Comparison of ENCODE assay signal across 8 mouse cellular contexts in genomic region chr1:181880752-181881325, GRCm38 (mm10). TPM values are rescaled to one million over a fixed set of nuclear protein-coding genes. Genes with fewer than 3 reads are reported as not detected.
A peak's percentile ranks its signal among the peaks of the same experiment; 100 is the strongest.
DNase-seq lines count a peak whose midpoint lies in the region; ATAC-seq lines count a peak whose summit lies in the region.

No protein-coding gene starts in this region.

- H3K36me3 ChIP-seq in intestine, embryonic 14.5 days (ENCODE audit: control insufficient read depth, insufficient read depth, low read length): no peaks in the 10 kb centered on the region
- no peaks in the 10 kb centered on the region for H3K36me3 ChIP-seq in intestine, embryonic 16.5 days (ENCODE audit: control insufficient read depth, insufficient read depth, low read length)
- H3K36me3 ChIP-seq in embryonic facial prominence, embryonic 10.5 days (replicated peaks): no peaks in the 10 kb centered on the region
- no peaks in the 10 kb centered on the region for H3K36me3 ChIP-seq in liver, embryonic 16.5 days (ENCODE audit: control insufficient read depth, insufficient read depth)

- H3K4me3 ChIP-seq in intestine, embryonic 14.5 days (ENCODE audit: low read depth, low read length): no peak overlapping the region
- H3K4me3 ChIP-seq in intestine, embryonic 16.5 days (ENCODE audit: low read length): no peak overlapping the region
- no peak overlapping the region for H3K4me3 ChIP-seq in embryonic facial prominence, embryonic 10.5 days
- no peak overlapping the region for H3K4me3 ChIP-seq in liver, embryonic 16.5 days (ENCODE audit: low read depth, low read length)

- H3K9ac ChIP-seq in intestine, embryonic 14.5 days (ENCODE audit: low read length): no peak overlapping the region
- H3K9ac ChIP-seq in intestine, embryonic 16.5 days (ENCODE audit: low read depth, low read length): no peak overlapping the region
- H3K9ac ChIP-seq in liver, embryonic 16.5 days (ENCODE audit: low read depth, low read length): no peak overlapping the region

- intact Hi-C loops in left cerebral cortex, postnatal 10 days (cut with DNase I): loop anchor here (2.0 to 10.0 kb wide), 2 partner anchors 152 to 654 kb away; no protein-coding TSS in a partner anchor

- WGBS in intestine, embryonic 14.5 days: 51% methylated on average over 15 of the region's 15 CpGs
- 57% methylated on average over 15 of the region's 15 CpGs for WGBS in intestine, embryonic 16.5 days
- WGBS in embryonic facial prominence, embryonic 10.5 days: 50% methylated on average over 15 of the region's 15 CpGs
- whole genome bisulfite sequencing in liver, embryonic 16.5 days (ENCODE audit: insufficient replicate concordance): 50% methylated on average over 15 of the region's 15 CpGs

- no peaks in the 10 kb centered on the region for H3K4me1 ChIP-seq in intestine, embryonic 14.5 days (replicated peaks; ENCODE audit: control insufficient read depth, insufficient read depth, low read length)
- H3K4me1 ChIP-seq in intestine, embryonic 16.5 days (ENCODE audit: control insufficient read depth, insufficient read depth, low read length): no peaks in the 10 kb centered on the region
- H3K4me1 ChIP-seq in embryonic facial prominence, embryonic 10.5 days: peaks cover 32% of the 10 kb centered on the region
- peaks cover 5% of the 10 kb centered on the region for H3K4me1 ChIP-seq in liver, embryonic 16.5 days (ENCODE audit: control insufficient read depth, low read depth, low read length)

- no peak overlapping the region for H3K4me2 ChIP-seq in intestine, embryonic 14.5 days (ENCODE audit: low read length)
- no peak overlapping the region for H3K4me2 ChIP-seq in intestine, embryonic 16.5 days (ENCODE audit: low read depth, low read length)
- H3K4me2 ChIP-seq in liver, embryonic 16.5 days (ENCODE audit: low read depth, low read length): no peak overlapping the region

- H3K27ac ChIP-seq in intestine, embryonic 14.5 days (ENCODE audit: low read depth): no peak overlapping the region
- no peak overlapping the region for H3K27ac ChIP-seq in intestine, embryonic 16.5 days (ENCODE audit: low read length)
- H3K27ac ChIP-seq in embryonic facial prominence, embryonic 10.5 days (replicated peaks): 0 out of 2 replicates have a peak overlapping the region, but pooled peaks have one; percentile 40
- H3K27ac ChIP-seq in liver, embryonic 16.5 days (ENCODE audit: low read length): no peak overlapping the region

- ATAC-seq in intestine, embryonic 14.5 days (replicated peaks; ENCODE audit: low FRiP score, low TSS enrichment, low read depth): peak; percentile 37; the same call in 1 of the 2 replicates
- no peak; the same call in 1 of the 2 replicates for ATAC-seq in intestine, embryonic 16.5 days
- 0 out of 2 replicates have a peak, but pooled peaks have one; percentile 8 for ATAC-seq in liver, embryonic 16.5 days (ENCODE audit: low read depth)

- H3K9me3 ChIP-seq in intestine, embryonic 14.5 days (ENCODE audit: control insufficient read depth, low read length): no peaks in the 10 kb centered on the region
- no peaks in the 10 kb centered on the region for H3K9me3 ChIP-seq in intestine, embryonic 16.5 days (ENCODE audit: control insufficient read depth, low read length)
- H3K9me3 ChIP-seq in embryonic facial prominence, embryonic 10.5 days: no peaks in the 10 kb centered on the region
- no peaks in the 10 kb centered on the region for H3K9me3 ChIP-seq in liver, embryonic 16.5 days (replicated peaks; ENCODE audit: control insufficient read depth, low read length)

- DNase-seq in intestine, embryonic 14.5 days (ENCODE audit: low spot score): no peak
- peak; percentile 93 for DNase-seq in ES-CJ7 (ENCODE audit: low read depth, low spot score)
- DNase-seq in embryonic facial prominence, embryonic 10.5 days (ENCODE audit: low spot score): peak; percentile 35
- DNase-seq in right cerebral cortex, postnatal 36 days (ENCODE audit: low spot score in 2 of 2): no peak
- no peak for DNase-seq in left cerebral cortex, postnatal 10 days (ENCODE audit: extremely low spot score in 1 of 2, low spot score in 2 of 2)
- no peak for DNase-seq in cerebellum, adult 8-10 months

- H3K27me3 ChIP-seq in intestine, embryonic 14.5 days (replicated peaks; ENCODE audit: control insufficient read depth, insufficient read depth, low read length): no peaks in the 10 kb centered on the region
- H3K27me3 ChIP-seq in intestine, embryonic 16.5 days (replicated peaks; ENCODE audit: control insufficient read depth, insufficient read depth, low read length): no peaks in the 10 kb centered on the region
- H3K27me3 ChIP-seq in embryonic facial prominence, embryonic 10.5 days (replicated peaks; ENCODE audit: low read depth, poor library complexity, severe bottlenecking): 0 out of 2 replicates have a peak, but pooled peaks cover 3% of the 10 kb centered on the region
- H3K27me3 ChIP-seq in liver, embryonic 16.5 days (ENCODE audit: control insufficient read depth, insufficient read depth, low read depth, low read length): no peaks in the 10 kb centered on the region

RNA-seq across cellular contexts. Expression of gene Lbr, which starts 38.0 kb away (rescaled TPM):
- polyA plus RNA-seq in intestine, embryonic 14.5 days (2014; fragmentation: Nextera tagmentation; extraction: Ambion mirVana): 157 and 168 TPM in 2 replicates
- 123 and 130 TPM in 2 replicates for polyA plus RNA-seq in intestine, embryonic 16.5 days (2015; fragmentation: Nextera tagmentation; extraction: Ambion mirVana)
- polyA plus RNA-seq in embryonic facial prominence, embryonic 10.5 days (2016; fragmentation: Nextera tagmentation; extraction: Ambion mirVana): 158 and 172 TPM in 2 replicates
- polyA plus RNA-seq in liver, embryonic 16.5 days (2015; fragmentation: Nextera tagmentation; extraction: Ambion mirVana): 211 and 250 TPM in 2 replicates
- 10 to 100 TPM; 12.1 to 14.0 TPM for total RNA-seq in left cerebral cortex, postnatal 10 days (2021)

Comparison
In these comparisons a context has a peak if more than half of its experiments do, and no peak if none do; other contexts are left out.
1. DNase-seq: peak in ES-CJ7 (single experiment) and embryonic facial prominence, embryonic 10.5 days (single experiment); none in intestine, embryonic 14.5 days (single experiment), right cerebral cortex, postnatal 36 days (0 of 2), left cerebral cortex, postnatal 10 days (0 of 2) and cerebellum, adult 8-10 months (single experiment).